ENCODE assay signal across 7 mouse cellular contexts in genomic region chr6:88190043-88190309, GRCm38 (mm10). TPM values are rescaled to one million over a fixed set of nuclear protein-coding genes. Genes with fewer than 3 reads are reported as not detected.
A peak's percentile ranks its signal among the peaks of the same experiment; 100 is the strongest.
DNase-seq lines count a peak whose midpoint lies in the region; ATAC-seq lines count a peak whose summit lies in the region.

No protein-coding gene starts in this region.

- H3K36me3 ChIP-seq in lung, embryonic 16.5 days (ENCODE audit: control insufficient read depth, insufficient read depth, low read length) = no peaks in the 10 kb centered on the region
- H3K36me3 ChIP-seq in forebrain, embryonic 13.5 days (ENCODE audit: poor library complexity, severe bottlenecking) = no peaks in the 10 kb centered on the region
- no peaks in the 10 kb centered on the region for H3K36me3 ChIP-seq in limb, embryonic 13.5 days
- H3K36me3 ChIP-seq in stomach, embryonic 14.5 days (ENCODE audit: control insufficient read depth, insufficient read depth, low read length) = no peaks in the 10 kb centered on the region

- DNase-seq in lung, adult 18-20 months = no peak
- no peak for DNase-seq in layer of hippocampus, adult 9-10 months (ENCODE audit: low spot score)
- DNase-seq in embryo, embryonic 11 days = no peak

- peaks cover 16% of the 10 kb centered on the region for H3K4me1 ChIP-seq in lung, embryonic 16.5 days (replicated peaks; ENCODE audit: control insufficient read depth, insufficient read depth, low read length)
- H3K4me1 ChIP-seq in forebrain, embryonic 13.5 days = peaks cover 25% of the 10 kb centered on the region
- H3K4me1 ChIP-seq in limb, embryonic 13.5 days = peaks cover 23% of the 10 kb centered on the region
- peaks cover 14% of the 10 kb centered on the region; the same call in 1 of the 2 replicates for H3K4me1 ChIP-seq in stomach, embryonic 14.5 days (ENCODE audit: control insufficient read depth, insufficient read depth, low read length)

- no peaks in the 10 kb centered on the region for H3K9me3 ChIP-seq in lung, embryonic 16.5 days (ENCODE audit: control insufficient read depth, low read length)
- no peaks in the 10 kb centered on the region for H3K9me3 ChIP-seq in forebrain, embryonic 13.5 days (replicated peaks)
- no peaks in the 10 kb centered on the region for H3K9me3 ChIP-seq in limb, embryonic 13.5 days
- no peaks in the 10 kb centered on the region for H3K9me3 ChIP-seq in stomach, embryonic 14.5 days (ENCODE audit: control insufficient read depth, low read depth, low read length)

- H3K27me3 ChIP-seq in lung, embryonic 16.5 days (ENCODE audit: control insufficient read depth, insufficient read depth, low read depth, low read length) = peaks cover 69% of the 10 kb centered on the region
- peaks cover 94% of the 10 kb centered on the region for H3K27me3 ChIP-seq in forebrain, embryonic 13.5 days
- peaks cover 93% of the 10 kb centered on the region for H3K27me3 ChIP-seq in limb, embryonic 13.5 days
- peaks cover 58% of the 10 kb centered on the region for H3K27me3 ChIP-seq in stomach, embryonic 14.5 days (ENCODE audit: control insufficient read depth, insufficient read depth, low read length)

- H3K27ac ChIP-seq in lung, embryonic 16.5 days (ENCODE audit: low read length) = no peak overlapping the region
- no peak overlapping the region for H3K27ac ChIP-seq in forebrain, embryonic 13.5 days
- H3K27ac ChIP-seq in limb, embryonic 13.5 days = no peak overlapping the region
- H3K27ac ChIP-seq in stomach, embryonic 14.5 days (ENCODE audit: low read length) = no peak overlapping the region

- peak overlapping the region; percentile 64 for H3K4me3 ChIP-seq in lung, embryonic 16.5 days (ENCODE audit: low read length)
- peak overlapping the region; percentile 52 for H3K4me3 ChIP-seq in forebrain, embryonic 13.5 days
- H3K4me3 ChIP-seq in limb, embryonic 13.5 days = peak overlapping the region; percentile 53
- peak overlapping the region; percentile 45 for H3K4me3 ChIP-seq in stomach, embryonic 14.5 days (ENCODE audit: low read depth, low read length)

- H3K9ac ChIP-seq in lung, embryonic 16.5 days (ENCODE audit: low read length) = no peak overlapping the region
- peak overlapping the region; percentile 60 for H3K9ac ChIP-seq in forebrain, embryonic 13.5 days
- H3K9ac ChIP-seq in limb, embryonic 13.5 days = peak overlapping the region; percentile 43; the same call in 1 of the 2 replicates
- no peak overlapping the region for H3K9ac ChIP-seq in stomach, embryonic 14.5 days (replicated peaks; ENCODE audit: low read depth, low read length)

- WGBS in lung, embryonic 16.5 days = 5% methylated on average over 13 of the region's 13 CpGs
- under 1% methylated on average over 13 of the region's 13 CpGs for WGBS in forebrain, embryonic 13.5 days
- WGBS in limb, embryonic 13.5 days = 2% methylated on average over 13 of the region's 13 CpGs
- 2% methylated on average over 13 of the region's 13 CpGs for WGBS in stomach, embryonic 14.5 days

- no peak for ATAC-seq in lung, embryonic 16.5 days (ENCODE audit: low read depth)
- ATAC-seq in forebrain, embryonic 13.5 days = no peak
- no peak for ATAC-seq in limb, embryonic 13.5 days (ENCODE audit: low FRiP score, low read depth)
- ATAC-seq in stomach, embryonic 14.5 days (ENCODE audit: insufficient number of reproducible peaks, insufficient read depth, low FRiP score, low read depth) = peak; percentile 20; the same call in 1 of the 2 replicates

- peak overlapping the region; percentile 83 for H3K4me2 ChIP-seq in lung, embryonic 16.5 days (ENCODE audit: low read depth, low read length)
- H3K4me2 ChIP-seq in forebrain, embryonic 13.5 days = peak overlapping the region; percentile 74
- peak overlapping the region; percentile 92 for H3K4me2 ChIP-seq in limb, embryonic 13.5 days (replicated peaks)
- H3K4me2 ChIP-seq in stomach, embryonic 14.5 days (replicated peaks; ENCODE audit: low read depth, low read length) = peak overlapping the region; percentile 73

RNA-seq across cellular contexts. Expression of gene Gata2, which starts 3.7 kb away (rescaled TPM):
- polyA plus RNA-seq in lung, embryonic 16.5 days (2015; fragmentation: Nextera tagmentation; extraction: Ambion mirVana) = 23.6 and 23.9 TPM in 2 replicates
- 2.3 and 3.2 TPM in 2 replicates for polyA plus RNA-seq in forebrain, embryonic 13.5 days (2015; fragmentation: Nextera tagmentation; extraction: Ambion mirVana)
- 11.9 and 12.0 TPM in 2 replicates for polyA plus RNA-seq in limb, embryonic 13.5 days (2015; fragmentation: Nextera tagmentation; extraction: Ambion mirVana)
- 3.3 and 3.5 TPM in 2 replicates for polyA plus RNA-seq in stomach, embryonic 14.5 days (2014; fragmentation: Nextera tagmentation; extraction: Ambion mirVana)

RNA-seq across cellular contexts. Expression of gene Dnajb8, which starts 32.1 kb away (rescaled TPM):
- polyA plus RNA-seq in lung, embryonic 16.5 days (2015; fragmentation: Nextera tagmentation; extraction: Ambion mirVana) = not detected in 2 replicates
- polyA plus RNA-seq in forebrain, embryonic 13.5 days (2015; fragmentation: Nextera tagmentation; extraction: Ambion mirVana) = not detected in 2 replicates
- not detected in 2 replicates for polyA plus RNA-seq in limb, embryonic 13.5 days (2015; fragmentation: Nextera tagmentation; extraction: Ambion mirVana)
- not detected in 2 replicates for polyA plus RNA-seq in stomach, embryonic 14.5 days (2014; fragmentation: Nextera tagmentation; extraction: Ambion mirVana)

Comparison
In these comparisons a context has a peak if more than half of its experiments do, and no peak if none do; other contexts are left out.
1. H3K9ac ChIP-seq: peak in forebrain, embryonic 13.5 days (single experiment) and limb, embryonic 13.5 days (single experiment); none in lung, embryonic 16.5 days (single experiment) and stomach, embryonic 14.5 days (single experiment).
2. Peak in every context shown above with its lines, with median percentiles within 50 percentile points of each other: H3K4me2 ChIP-seq and H3K4me3 ChIP-seq.